ENCODE assay signal across 18 mouse cellular contexts in genomic region chr15:85713417-85713816, GRCm38 (mm10). TPM values are rescaled to one million over a fixed set of nuclear protein-coding genes. Genes with fewer than 3 reads are reported as not detected.
DNase-seq lines count a peak whose midpoint lies in the region; TF ChIP-seq lines count a peak whose summit lies in the region.
"Had no signal": no experiment of that assay in that cellular context is flagged by ENCODE, and none has a peak within 500 bp of the region (broad histone marks: within the 10 kb centered on the region; RNA-seq: fewer than 3 reads in every experiment).

No protein-coding gene starts in this region.

- in situ Hi-C loops in ES-E14 (cut with MboI; ENCODE audit: low sequenced_read_pairs in 2 of 2, unreplicated experiment in 2 of 2): loop anchor here in 1 of 2 experiments (5.0 kb wide), 1 partner anchor 106 kb away; no protein-coding TSS in a partner anchor

- peaks cover 0 to 4% of the 10 kb centered on the region in 2 experiments; a peak in 1 of 4 replicates for H3K4me1 ChIP-seq in ES-E14 (ENCODE audit: control insufficient read depth in 2 of 2, insufficient read depth in 2 of 2, low read length in 2 of 2, poor library complexity in 1 of 2)
- H3K4me1 ChIP-seq: forebrain, embryonic 12.5 days had no signal

- no peak overlapping the region for H3K27ac ChIP-seq in ES-E14 (ENCODE audit: insufficient read depth, low read depth, low read length, poor library complexity, severe bottlenecking)
- H3K27ac ChIP-seq: embryonic facial prominence, embryonic 13.5 days; embryonic facial prominence, embryonic 15.5 days; forebrain, embryonic 10.5 days; forebrain, embryonic 12.5 days had no signal

- H3K9ac ChIP-seq in ES-E14 (ENCODE audit: insufficient read depth, low read depth, low read length, poor library complexity, severe bottlenecking): no peak overlapping the region
- H3K9ac ChIP-seq: embryonic facial prominence, embryonic 13.5 days; embryonic facial prominence, embryonic 15.5 days; forebrain, embryonic 12.5 days; forebrain, postnatal 0 days had no signal

- H3K36me3 ChIP-seq in ES-E14 (ENCODE audit: control insufficient read depth, insufficient read depth, low read length, poor library complexity, severe bottlenecking): no peaks in the 10 kb centered on the region
- H3K36me3 ChIP-seq: embryonic facial prominence, embryonic 13.5 days; embryonic facial prominence, embryonic 15.5 days; forebrain, embryonic 10.5 days; forebrain, embryonic 12.5 days had no signal

- H3K9me3 ChIP-seq in ES-E14 (ENCODE audit: control insufficient read depth, insufficient read depth, low read depth, low read length): no peaks in the 10 kb centered on the region
- H3K9me3 ChIP-seq: embryonic facial prominence, embryonic 13.5 days; embryonic facial prominence, embryonic 15.5 days; forebrain, embryonic 10.5 days had no signal

- peak; percentile 6 for DNase-seq in gastrocnemius, postnatal 10 days
- no peak for DNase-seq in gastrocnemius, adult 8-10 months (ENCODE audit: low spot score in 2 of 2)
- DNase-seq in 3T3-L1 (ENCODE audit: low read depth, low spot score) (peak; percentile 26), ES-E14 (ENCODE audit: low read depth, low spot score) (no peak)
- DNase-seq in layer of hippocampus, adult 9-10 months (ENCODE audit: low spot score): no peak
- DNase-seq: adrenal gland, postnatal 25 days; cerebellum, adult 11 months; cerebellum, adult 18-20 months; cerebellum, adult 8-10 months; cerebellum, postnatal 36 days had no signal

- H3K4me3 ChIP-seq in ES-E14 (ENCODE audit: insufficient read depth in 1 of 2, low read depth in 1 of 2, low read length in 2 of 2, poor library complexity in 1 of 2, severe bottlenecking in 1 of 2): no peak overlapping the region
- H3K4me3 ChIP-seq: embryonic facial prominence, embryonic 13.5 days; embryonic facial prominence, embryonic 15.5 days; erythroblast, embryonic 14.5 days; forebrain, embryonic 10.5 days; forebrain, embryonic 12.5 days had no signal

TF ChIP-seq in ES-E14, 5 proteins besides CTCF, POLR2A, EP300 and RAD21:
- TF ChIP-seq MAFK (IDR thresholded peaks at IDR 0.05; ENCODE audit: insufficient read depth, low read depth, low read length) (peak; percentile 74), ZC3H11A (IDR thresholded peaks at IDR 0.05; ENCODE audit: borderline replicate concordance, low read depth, low read length) (no peak)

RNA-seq across cellular contexts. Expression of gene Ppara, which starts 21.4 kb away (rescaled TPM):
- 1 to 10 TPM; 5.0 to 6.5 TPM for total RNA-seq in gastrocnemius, postnatal 10 days (2021)
- total RNA-seq in gastrocnemius, adult 8-10 months (2022): 10 to 100 TPM; 10.5 to 19.6 (median 14.7) TPM
- 0.09 and 0.21 TPM in 2 replicates for total RNA-seq in ES-E14 (2012; rRNA removed)
- total RNA-seq: CH12.LX; common myeloid progenitor, adult 5-6 weeks had no signal

Comparison
In these comparisons a context has a peak if more than half of its experiments do, and no peak if none do; other contexts are left out.
1. DNase-seq: peak in gastrocnemius, postnatal 10 days (single experiment) and 3T3-L1 (single experiment); none in gastrocnemius, adult 8-10 months (0 of 2), ES-E14 (single experiment) and layer of hippocampus, adult 9-10 months (single experiment).